Mouse (Mus musculus): ENCODE results near the gene Pdik1l. TPM values are rescaled to one million over a fixed set of nuclear protein-coding genes. Genes with fewer than 3 reads are reported as not detected.
A peak's percentile ranks its signal among the peaks of the same experiment; 100 is the strongest.

Pdik1l gene
- polyA plus RNA-seq, 1 experiment from 2014 or later: 33.9 TPM

DNA sequence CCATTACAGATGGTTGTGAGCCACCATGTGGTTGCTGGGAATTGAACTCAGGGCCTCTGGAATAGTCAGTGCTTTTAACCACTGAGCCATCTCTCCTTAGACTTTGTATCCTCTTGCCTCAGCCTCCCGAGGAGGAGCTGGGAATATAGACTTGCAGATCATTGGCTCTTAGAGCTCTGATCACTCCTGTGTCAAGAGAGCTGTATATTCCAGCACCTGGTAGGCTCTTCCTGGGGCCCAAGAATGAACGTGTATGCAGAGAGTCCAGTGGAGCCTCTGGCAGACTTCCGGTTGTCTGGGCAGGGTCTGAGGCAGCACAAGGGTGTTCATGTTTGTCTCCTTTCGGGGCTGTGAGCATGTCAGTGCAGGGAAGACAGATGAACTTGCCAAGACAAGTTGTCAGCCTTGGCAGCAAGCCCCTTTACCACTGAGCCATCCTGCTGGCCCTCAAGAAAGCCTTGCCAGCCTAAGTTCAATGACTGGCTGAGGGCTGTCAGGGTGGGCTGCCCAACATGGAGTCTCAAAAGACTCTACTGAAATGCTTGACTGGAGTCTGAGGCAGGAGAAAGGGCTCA lies 26.5 kb upstream of the Pdik1l start:
- no peak overlapping the region for H3K4me3 ChIP-seq (replicated peaks)
- no peak overlapping the region for H3K9ac ChIP-seq (replicated peaks)
- no peak for ATAC-seq (ENCODE audit: low FRiP score)
- H3K9me3 ChIP-seq (replicated peaks): no peaks in the 10 kb centered on the region
- no peak overlapping the region for H3K4me2 ChIP-seq
- no peak overlapping the region for H3K27ac ChIP-seq (replicated peaks)
- 75% methylated on average over 4 of the region's 4 CpGs for WGBS
- H3K4me1 ChIP-seq: peaks cover 7% of the 10 kb centered on the region; the same call in 1 of the 2 replicates
- H3K36me3 ChIP-seq: no peaks in the 10 kb centered on the region
- no peaks in the 10 kb centered on the region for H3K27me3 ChIP-seq (replicated peaks)

DNA sequence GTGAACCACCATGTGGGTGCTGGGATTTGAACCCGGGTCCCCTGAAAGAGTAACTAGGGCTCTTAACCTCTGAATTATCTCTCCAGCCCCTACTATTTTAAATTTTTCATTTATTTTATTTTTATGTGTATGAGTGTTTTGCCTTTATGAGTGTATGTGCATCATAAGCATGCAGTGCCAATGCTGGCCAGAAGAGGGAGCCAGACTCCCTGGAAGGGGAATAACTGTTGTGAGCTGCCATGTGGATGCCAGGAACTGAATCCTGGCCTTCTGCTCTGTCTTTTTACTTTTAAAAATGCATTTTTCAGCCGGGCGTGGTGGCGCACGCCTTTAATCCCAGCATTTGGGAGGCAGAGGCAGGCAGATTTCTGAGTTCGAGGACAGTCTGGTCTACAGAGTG lies 25.2 kb upstream of the Pdik1l start:
- Histone ChIP-seq H3K4me1 (peaks cover 11% of the 10 kb centered on the region), H3K9me3 (replicated peaks) (no peaks in the 10 kb centered on the region), H3K9ac (replicated peaks) (no peak overlapping the region), H3K36me3 (no peaks in the 10 kb centered on the region), H3K4me3 (replicated peaks) (no peak overlapping the region), H3K27me3 (replicated peaks) (no peaks in the 10 kb centered on the region), H3K4me2 (no peak overlapping the region), H3K27ac (replicated peaks) (no peak overlapping the region)
- ATAC-seq (ENCODE audit: low FRiP score): no peak
- 95% methylated on average over 6 of the region's 6 CpGs for WGBS

DNA sequence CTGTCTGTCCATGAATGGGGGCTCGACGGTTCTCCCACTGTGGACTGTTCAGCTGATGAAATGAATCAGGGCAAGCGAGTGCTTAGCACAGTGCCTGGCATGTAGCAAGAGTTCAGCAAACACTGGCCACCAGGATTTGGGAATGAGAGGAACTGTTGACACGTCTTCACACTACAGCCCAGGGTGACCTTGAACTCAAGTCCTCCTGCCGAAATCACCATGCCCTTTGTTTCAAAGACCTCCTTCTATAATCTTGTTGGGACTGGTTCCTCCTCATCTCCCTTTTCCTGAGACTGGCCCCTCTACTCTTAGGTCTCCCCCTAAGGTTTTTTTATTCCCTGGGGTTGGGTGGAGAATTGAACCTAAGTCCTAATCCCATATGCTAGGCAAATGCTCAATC lies 24.6 kb upstream of the Pdik1l start:
- H3K9me3 ChIP-seq (replicated peaks): no peaks in the 10 kb centered on the region
- WGBS: 95% methylated on average over 5 of the region's 5 CpGs
- H3K27me3 ChIP-seq (replicated peaks): no peaks in the 10 kb centered on the region
- no peaks in the 10 kb centered on the region for H3K36me3 ChIP-seq
- H3K4me2 ChIP-seq: no peak overlapping the region
- ATAC-seq (ENCODE audit: low FRiP score): no peak
- H3K9ac ChIP-seq (replicated peaks): no peak overlapping the region
- no peak overlapping the region for H3K27ac ChIP-seq (replicated peaks)
- H3K4me3 ChIP-seq (replicated peaks): no peak overlapping the region
- H3K4me1 ChIP-seq: peaks cover 17% of the 10 kb centered on the region

DNA sequence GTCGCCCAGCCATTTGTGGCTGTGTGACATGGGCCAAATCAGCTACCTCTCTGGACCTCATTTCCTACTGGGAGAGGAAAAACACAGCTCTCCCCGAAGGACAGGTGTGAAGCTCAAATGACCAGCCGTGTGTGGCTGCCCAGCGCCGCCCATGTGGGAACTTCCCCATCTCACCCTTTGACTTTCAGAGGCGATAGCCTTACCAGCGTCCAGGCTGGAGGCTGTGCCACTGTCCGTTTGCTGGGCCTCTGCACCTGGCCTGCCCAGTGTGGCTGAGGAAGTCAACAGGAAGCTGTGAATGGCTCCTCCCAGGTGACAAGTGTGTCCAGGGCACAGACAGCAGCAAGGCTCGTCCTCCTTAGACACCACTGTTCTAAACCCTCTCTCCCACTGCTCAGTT lies 24.1 kb upstream of the Pdik1l start:
- no peak for ATAC-seq (ENCODE audit: low FRiP score)
- H3K4me3 ChIP-seq (replicated peaks): no peak overlapping the region
- H3K4me2 ChIP-seq: no peak overlapping the region
- no peak overlapping the region for H3K27ac ChIP-seq (replicated peaks)
- no peak overlapping the region for H3K9ac ChIP-seq (replicated peaks)
- no peaks in the 10 kb centered on the region for H3K27me3 ChIP-seq (replicated peaks)
- WGBS: 85% methylated on average over 9 of the region's 9 CpGs
- no peaks in the 10 kb centered on the region for H3K36me3 ChIP-seq
- H3K9me3 ChIP-seq (replicated peaks): no peaks in the 10 kb centered on the region
- H3K4me1 ChIP-seq: peaks cover 21% of the 10 kb centered on the region

DNA sequence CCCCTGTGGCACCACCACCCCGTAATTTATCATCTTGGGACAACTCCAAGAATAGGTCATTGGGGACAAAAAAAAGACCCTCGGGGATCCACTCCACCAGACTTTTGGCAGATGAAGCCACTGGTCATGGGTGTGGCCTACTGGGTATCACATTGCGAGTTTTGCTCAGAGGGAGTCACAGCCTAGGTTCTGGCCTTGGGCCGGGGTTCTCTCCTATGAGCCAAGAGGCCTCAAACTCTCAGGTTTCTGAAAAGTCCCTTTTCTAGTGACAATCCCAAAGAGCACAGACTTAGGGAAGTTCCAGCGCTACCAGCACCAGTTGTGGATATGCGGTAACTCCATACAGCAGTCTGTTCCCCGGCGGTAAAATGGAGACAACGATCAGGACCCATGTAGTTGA lies 23.0 kb upstream of the Pdik1l start:
- Histone ChIP-seq H3K4me2 (no peak overlapping the region), H3K27ac (replicated peaks) (no peak overlapping the region), H3K9ac (replicated peaks) (no peak overlapping the region), H3K27me3 (replicated peaks) (no peaks in the 10 kb centered on the region), H3K9me3 (replicated peaks) (no peaks in the 10 kb centered on the region), H3K4me1 (peaks cover 21% of the 10 kb centered on the region), H3K4me3 (replicated peaks) (no peak overlapping the region), H3K36me3 (no peaks in the 10 kb centered on the region)
- no peak for ATAC-seq (ENCODE audit: low FRiP score)
- WGBS: 89% methylated on average over 9 of the region's 9 CpGs

DNA sequence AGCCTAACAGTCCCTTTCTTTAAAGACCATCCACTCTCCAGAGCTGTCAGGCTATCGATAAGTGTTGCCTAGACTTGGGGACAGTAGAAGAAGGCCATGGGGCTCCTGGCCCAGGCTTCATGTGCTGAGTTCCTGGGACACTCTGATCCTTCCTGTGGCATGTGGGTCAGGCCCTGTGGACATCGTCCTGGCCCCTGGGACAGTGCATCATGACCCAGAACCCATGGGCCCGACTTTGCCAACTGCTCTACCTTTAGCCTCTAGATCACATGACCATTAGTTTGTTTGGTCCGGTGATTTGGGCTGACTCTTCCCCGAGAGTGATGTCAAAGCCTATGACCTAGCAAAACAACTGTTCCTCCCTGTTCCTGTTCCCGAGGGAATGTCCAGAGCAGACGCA lies 22.4 kb upstream of the Pdik1l start:
- Histone ChIP-seq H3K4me2 (no peak overlapping the region), H3K9me3 (replicated peaks) (no peaks in the 10 kb centered on the region), H3K36me3 (no peaks in the 10 kb centered on the region), H3K9ac (replicated peaks) (no peak overlapping the region), H3K27me3 (replicated peaks) (no peaks in the 10 kb centered on the region), H3K4me3 (replicated peaks) (no peak overlapping the region), H3K4me1 (peaks cover 19% of the 10 kb centered on the region), H3K27ac (replicated peaks) (no peak overlapping the region)
- WGBS: 88% methylated on average over 7 of the region's 7 CpGs
- no peak for ATAC-seq (ENCODE audit: low FRiP score)

DNA sequence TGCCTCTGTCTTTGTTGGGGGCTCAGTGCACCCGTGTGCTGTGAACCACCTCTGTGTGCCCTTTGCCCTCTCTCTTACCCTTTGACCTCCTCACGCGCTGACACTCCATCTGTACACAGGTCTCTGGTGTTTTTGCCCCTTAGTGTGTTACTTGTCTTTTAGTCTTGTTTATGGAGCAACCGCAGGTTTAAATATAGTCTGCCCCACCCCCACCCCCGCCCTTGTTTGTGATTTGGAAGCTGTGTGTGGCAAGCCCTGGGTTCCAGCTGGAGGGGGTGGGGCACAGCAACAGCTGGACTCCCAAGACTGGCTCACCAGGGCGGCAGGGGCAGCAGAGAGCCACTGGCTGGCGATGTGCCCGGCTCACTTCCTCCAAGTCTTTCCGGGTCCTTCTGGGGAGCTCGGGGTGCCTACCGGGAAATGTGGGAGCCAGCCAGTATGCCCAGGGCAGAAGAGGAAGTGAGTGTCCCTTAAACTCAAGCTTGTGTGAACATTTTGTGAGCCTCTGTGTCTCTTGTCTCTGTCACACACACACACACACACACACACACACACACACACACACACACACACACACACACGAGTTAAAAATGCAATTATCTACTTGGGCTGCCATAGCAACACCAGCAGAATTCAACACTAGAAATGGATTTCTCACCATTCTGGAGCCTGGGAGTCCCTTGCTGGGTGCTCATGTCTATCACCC lies 19.8 kb upstream of the Pdik1l start:
- Histone ChIP-seq H3K4me1 (peaks cover 14% of the 10 kb centered on the region), H3K36me3 (no peaks in the 10 kb centered on the region), H3K27me3 (replicated peaks) (no peaks in the 10 kb centered on the region), H3K4me3 (replicated peaks) (no peak overlapping the region), H3K4me2 (peak overlapping the region; percentile 37), H3K27ac (replicated peaks) (no peak overlapping the region), H3K9ac (replicated peaks) (no peak overlapping the region; the same call in 1 of the 2 replicates), H3K9me3 (replicated peaks) (no peaks in the 10 kb centered on the region)
- no peak for ATAC-seq (ENCODE audit: low FRiP score)
- WGBS: 22% methylated on average over 12 of the region's 12 CpGs

DNA sequence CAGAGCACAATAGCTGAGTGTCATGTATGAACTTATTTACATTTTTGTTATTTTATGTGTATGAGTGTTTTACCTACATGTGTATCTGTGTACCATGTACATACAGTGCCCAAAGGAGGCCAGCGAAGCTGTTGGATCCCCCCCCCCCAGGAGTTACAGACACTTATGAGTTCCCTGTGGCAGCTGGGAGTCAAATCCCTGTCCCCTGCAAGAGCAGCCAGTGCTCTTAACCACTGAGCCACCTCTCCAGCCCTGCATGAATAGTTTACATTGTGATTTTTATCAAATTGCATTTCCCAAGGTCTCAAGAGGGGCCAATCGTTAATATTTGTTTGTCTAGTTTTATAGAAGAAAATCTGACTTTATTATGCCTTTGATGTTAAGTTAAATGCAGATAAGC lies 19.3 kb upstream of the Pdik1l start:
- no peaks in the 10 kb centered on the region for H3K27me3 ChIP-seq (replicated peaks)
- H3K4me3 ChIP-seq (replicated peaks): no peak overlapping the region
- WGBS: 86% methylated on average over 2 of the region's 2 CpGs
- no peak overlapping the region for H3K27ac ChIP-seq (replicated peaks)
- peaks cover 14% of the 10 kb centered on the region for H3K4me1 ChIP-seq
- peak overlapping the region; percentile 37; the same call in 1 of the 2 replicates for H3K4me2 ChIP-seq
- no peak for ATAC-seq (ENCODE audit: low FRiP score)
- H3K9me3 ChIP-seq (replicated peaks): no peaks in the 10 kb centered on the region
- H3K9ac ChIP-seq (replicated peaks): no peak overlapping the region; the same call in 1 of the 2 replicates
- H3K36me3 ChIP-seq: no peaks in the 10 kb centered on the region

DNA sequence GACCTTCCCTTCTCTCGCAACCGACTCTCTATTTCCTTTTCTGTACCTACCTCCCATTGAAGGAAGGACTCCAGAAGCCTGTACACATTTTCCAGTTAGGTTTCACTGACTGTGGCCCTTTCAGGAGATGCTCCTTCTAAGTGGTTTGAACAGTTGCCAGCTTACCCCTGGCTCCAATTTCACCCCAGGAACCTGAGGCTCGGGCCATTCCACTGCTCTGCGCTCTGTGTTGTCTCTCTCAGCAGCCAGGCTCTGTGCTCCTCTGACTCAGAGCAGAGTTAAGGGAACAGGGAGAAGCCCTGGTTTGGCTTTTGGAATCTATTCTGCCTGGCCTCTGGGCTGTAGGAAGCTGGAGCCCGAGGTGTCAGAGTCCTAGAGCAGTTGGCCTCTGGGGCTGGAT lies 14.4 kb upstream of the Pdik1l start:
- ATAC-seq (ENCODE audit: low FRiP score): no peak

DNA sequence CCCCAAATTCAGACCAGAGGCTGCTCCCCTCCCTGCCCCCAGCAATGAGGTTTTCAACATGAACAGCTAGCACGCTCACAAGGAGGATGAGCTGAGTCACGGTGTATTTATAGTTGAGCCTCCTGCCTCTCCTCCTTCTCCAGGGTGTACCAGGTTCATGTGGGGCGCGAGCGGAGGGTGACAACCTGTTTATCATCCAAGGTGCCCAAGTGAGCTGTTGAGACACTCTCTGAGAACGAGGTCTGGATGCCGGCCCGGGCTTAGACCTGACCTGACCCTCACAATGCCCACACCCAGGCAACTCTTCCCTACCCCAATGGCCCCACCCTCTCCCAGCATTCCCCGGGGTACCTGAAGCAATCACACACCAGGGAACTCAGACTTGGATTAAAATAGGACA lies 12.6 kb upstream of the Pdik1l start:
- H3K4me1 ChIP-seq: no peaks in the 10 kb centered on the region
- H3K27me3 ChIP-seq (replicated peaks): no peaks in the 10 kb centered on the region
- 78% methylated on average over 9 of the region's 9 CpGs for WGBS
- H3K36me3 ChIP-seq: no peaks in the 10 kb centered on the region
- H3K9me3 ChIP-seq (replicated peaks): no peaks in the 10 kb centered on the region
- H3K4me2 ChIP-seq: no peak overlapping the region
- ATAC-seq (ENCODE audit: low FRiP score): no peak
- no peak overlapping the region for H3K4me3 ChIP-seq (replicated peaks)
- no peak overlapping the region for H3K27ac ChIP-seq (replicated peaks)
- no peak overlapping the region for H3K9ac ChIP-seq (replicated peaks)

More for the DNA sequence above, 14.4 kb upstream of the Pdik1l start:
- no peaks in the 10 kb centered on the region for H3K36me3 ChIP-seq
- no peak overlapping the region for H3K9ac ChIP-seq (replicated peaks)
- no peak overlapping the region for H3K27ac ChIP-seq (replicated peaks)
- no peaks in the 10 kb centered on the region for H3K27me3 ChIP-seq (replicated peaks)
- no peak overlapping the region for H3K4me2 ChIP-seq
- H3K4me3 ChIP-seq (replicated peaks): no peak overlapping the region
- peaks cover 2% of the 10 kb centered on the region for H3K4me1 ChIP-seq
- WGBS: 89% methylated on average over 5 of the region's 5 CpGs
- H3K9me3 ChIP-seq (replicated peaks): no peaks in the 10 kb centered on the region

DNA sequence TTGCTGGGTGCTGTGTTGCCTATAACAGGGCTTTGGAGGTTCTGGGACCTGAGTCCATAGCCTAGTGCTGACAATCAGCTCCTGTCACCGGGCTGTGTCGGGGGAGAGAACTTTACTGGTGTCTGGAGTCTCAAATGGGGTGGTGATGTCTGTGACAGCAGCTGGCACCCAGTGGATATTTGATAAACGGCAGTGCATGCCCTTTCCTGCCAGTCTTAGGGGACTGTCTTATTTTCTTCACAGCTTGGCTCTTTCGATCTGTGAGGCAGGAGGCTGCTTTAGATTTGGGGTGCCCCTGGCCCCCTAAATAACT lies 11.8 kb upstream of the Pdik1l start:
- no peaks in the 10 kb centered on the region for H3K27me3 ChIP-seq (replicated peaks)
- 72% methylated on average over 4 of the region's 4 CpGs for WGBS
- H3K4me1 ChIP-seq: no peaks in the 10 kb centered on the region
- H3K4me2 ChIP-seq: no peak overlapping the region
- H3K9me3 ChIP-seq (replicated peaks): no peaks in the 10 kb centered on the region
- no peak overlapping the region for H3K9ac ChIP-seq (replicated peaks)
- H3K36me3 ChIP-seq: no peaks in the 10 kb centered on the region
- H3K27ac ChIP-seq (replicated peaks): no peak overlapping the region
- no peak for ATAC-seq (ENCODE audit: low FRiP score)
- H3K4me3 ChIP-seq (replicated peaks): no peak overlapping the region

DNA sequence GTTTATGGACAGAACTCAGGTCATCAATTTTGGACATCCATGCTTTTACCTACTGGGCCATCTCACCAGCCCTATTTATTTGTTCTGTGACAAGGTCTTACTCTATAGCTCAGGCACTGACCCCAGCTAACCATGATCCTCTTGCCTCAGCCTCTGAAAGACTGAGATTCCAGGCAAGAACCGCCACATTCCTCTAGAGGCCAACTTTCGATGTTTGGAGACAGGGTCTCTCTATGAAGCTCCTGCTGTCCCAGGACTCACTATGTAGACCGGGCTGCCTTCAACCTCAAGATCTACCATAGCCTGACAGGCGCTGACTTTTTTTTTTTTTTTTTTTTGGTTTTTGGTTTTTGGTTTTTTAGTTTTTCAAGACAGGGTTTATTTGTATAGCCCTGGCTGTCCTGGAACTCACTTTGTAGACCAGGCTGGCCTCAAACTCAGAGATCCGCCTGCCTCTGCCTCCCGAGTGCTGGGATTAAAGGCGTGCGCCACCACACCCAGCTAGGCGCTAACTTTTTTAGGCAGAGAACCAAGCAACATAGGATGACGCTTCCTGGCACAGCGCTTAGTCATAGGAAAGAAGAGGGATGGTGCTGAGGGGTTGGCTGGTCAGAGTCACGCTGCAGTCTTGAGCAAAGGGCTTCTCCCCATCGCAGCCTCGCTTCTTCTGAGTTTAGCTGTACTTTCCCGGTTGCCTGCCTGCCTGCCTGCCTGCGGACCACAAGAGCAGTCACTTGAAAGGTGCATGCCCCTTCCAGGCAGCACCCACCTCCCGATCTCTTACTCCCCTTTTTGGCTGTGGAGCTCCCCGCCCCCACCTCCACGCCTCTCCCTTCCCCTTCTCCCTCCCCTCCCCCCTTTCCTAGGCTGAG lies 11.2 kb upstream of the Pdik1l start:
- no peak overlapping the region for H3K4me2 ChIP-seq
- no peak for ATAC-seq (ENCODE audit: low FRiP score)
- no peaks in the 10 kb centered on the region for H3K36me3 ChIP-seq
- no peaks in the 10 kb centered on the region for H3K9me3 ChIP-seq (replicated peaks)
- WGBS: 80% methylated on average over 19 of the region's 19 CpGs
- H3K27ac ChIP-seq (replicated peaks): no peak overlapping the region
- no peaks in the 10 kb centered on the region for H3K27me3 ChIP-seq (replicated peaks)
- no peak overlapping the region for H3K9ac ChIP-seq (replicated peaks)
- H3K4me1 ChIP-seq: no peaks in the 10 kb centered on the region
- H3K4me3 ChIP-seq (replicated peaks): no peak overlapping the region

Measured in neural tube, embryonic 15.5 days (tissue).